Mouse (Mus musculus): ENCODE data around the gene Ddi2. TPM values are rescaled to one million over a fixed set of nuclear protein-coding genes. Genes with fewer than 3 reads are reported as not detected.

Gene Ddi2
- total and polyA plus RNA-seq, 2 experiments from 2014 or later, result 11.5 to 32.8 TPM

- no peaks in the 10 kb centered on the region for H3K27me3 ChIP-seq (ENCODE audit: control insufficient read depth, insufficient read depth, low read length)
- H3K36me3 ChIP-seq (replicated peaks; ENCODE audit: control insufficient read depth, insufficient read depth, low read length), result 0 out of 2 replicates have a peak, but pooled peaks cover 5% of the 10 kb centered on the region
- DNase-seq (ENCODE audit: low spot score) (peak; percentile 24), ATAC-seq (ENCODE audit: insufficient read depth, low read depth) (no peak)
- no peak for TF ChIP-seq EP300 (IDR thresholded peaks at IDR 0.05; ENCODE audit: low read depth)
- no peak for TF ChIP-seq CTCF (IDR thresholded peaks at IDR 0.05; ENCODE audit: low read depth)
- H3K4me1 ChIP-seq (ENCODE audit: control insufficient read depth, insufficient read depth), result peaks cover 29% of the 10 kb centered on the region
- no peaks in the 10 kb centered on the region for H3K9me3 ChIP-seq (replicated peaks; ENCODE audit: control insufficient read depth, low read length)
- H3K9ac ChIP-seq (replicated peaks; ENCODE audit: low read depth, low read length), result peak overlapping the region; percentile 80; the same call in 1 of the 2 replicates
- peak overlapping the region; percentile 82 for H3K4me3 ChIP-seq (ENCODE audit: low read depth, low read length)
- WGBS, result 19% methylated on average over 6 of the region's 6 CpGs
- peak overlapping the region; percentile 68; the same call in 1 of the 2 replicates for H3K27ac ChIP-seq (ENCODE audit: low read depth)
- H3K4me2 ChIP-seq (ENCODE audit: low read depth, low read length), result peak overlapping the region; percentile 83
These were observed 1.3 kb downstream of the Ddi2 start for GRCm38 (mm10) chr4:141721961-141722360.

GRCm38 (mm10) chr4:141720761-141721523 lies 2.3 kb downstream of the Ddi2 start:
- H3K27ac ChIP-seq (ENCODE audit: low read depth), result peak overlapping the region; percentile 68
- H3K4me3 ChIP-seq (ENCODE audit: low read depth, low read length), result peak overlapping the region; percentile 82; the same call in 1 of the 2 replicates
- no peak for ATAC-seq (ENCODE audit: insufficient read depth, low read depth)
- H3K4me2 ChIP-seq (ENCODE audit: low read depth, low read length), result peak overlapping the region; percentile 83
- TF ChIP-seq EP300 (IDR thresholded peaks at IDR 0.05; ENCODE audit: low read depth) (no peak), CTCF (IDR thresholded peaks at IDR 0.05; ENCODE audit: low read depth) (no peak)
- peaks cover 35% of the 10 kb centered on the region for H3K4me1 ChIP-seq (ENCODE audit: control insufficient read depth, insufficient read depth)
- H3K36me3 ChIP-seq (replicated peaks; ENCODE audit: control insufficient read depth, insufficient read depth, low read length), result 0 out of 2 replicates have a peak, but pooled peaks cover 7% of the 10 kb centered on the region
- H3K9me3 ChIP-seq (replicated peaks; ENCODE audit: control insufficient read depth, low read length), result no peaks in the 10 kb centered on the region
- 49% methylated on average over 6 of the region's 6 CpGs for WGBS
- no peak overlapping the region for H3K9ac ChIP-seq (replicated peaks; ENCODE audit: low read depth, low read length)
- no peaks in the 10 kb centered on the region for H3K27me3 ChIP-seq (ENCODE audit: control insufficient read depth, insufficient read depth, low read length)
- DNase-seq (ENCODE audit: low spot score), result peak; percentile 22

GRCm38 (mm10) chr4:141719304-141719703 lies 3.9 kb downstream of the Ddi2 start:
- no peak overlapping the region for H3K9ac ChIP-seq (replicated peaks; ENCODE audit: low read depth, low read length)
- H3K36me3 ChIP-seq (replicated peaks; ENCODE audit: control insufficient read depth, insufficient read depth, low read length), result 0 out of 2 replicates have a peak, but pooled peaks cover 7% of the 10 kb centered on the region
- no peak overlapping the region for H3K4me3 ChIP-seq (ENCODE audit: low read depth, low read length)
- 74% methylated on average over 1 of the region's 1 CpGs for WGBS
- no peaks in the 10 kb centered on the region for H3K27me3 ChIP-seq (ENCODE audit: control insufficient read depth, insufficient read depth, low read length)
- TF ChIP-seq EP300 (IDR thresholded peaks at IDR 0.05; ENCODE audit: low read depth), result no peak
- no peak for TF ChIP-seq CTCF (IDR thresholded peaks at IDR 0.05; ENCODE audit: low read depth)
- no peak overlapping the region for H3K27ac ChIP-seq (ENCODE audit: low read depth)
- no peak overlapping the region for H3K4me2 ChIP-seq (ENCODE audit: low read depth, low read length)
- H3K4me1 ChIP-seq (ENCODE audit: control insufficient read depth, insufficient read depth), result peaks cover 46% of the 10 kb centered on the region
- no peak for DNase-seq (ENCODE audit: low spot score)
- ATAC-seq (ENCODE audit: insufficient read depth, low read depth), result no peak
- H3K9me3 ChIP-seq (replicated peaks; ENCODE audit: control insufficient read depth, low read length), result no peaks in the 10 kb centered on the region

- no peak overlapping the region for H3K9ac ChIP-seq (replicated peaks; ENCODE audit: low read depth, low read length)
- DNase-seq (ENCODE audit: low spot score), result no peak
- no peaks in the 10 kb centered on the region for H3K9me3 ChIP-seq (replicated peaks; ENCODE audit: control insufficient read depth, low read length)
- H3K4me3 ChIP-seq (ENCODE audit: low read depth, low read length), result no peak overlapping the region
- WGBS, result 81% methylated on average over 4 of the region's 4 CpGs
- no peaks in the 10 kb centered on the region for H3K27me3 ChIP-seq (ENCODE audit: control insufficient read depth, insufficient read depth, low read length)
- H3K4me1 ChIP-seq (ENCODE audit: control insufficient read depth, insufficient read depth), result peaks cover 40% of the 10 kb centered on the region
- H3K36me3 ChIP-seq (replicated peaks; ENCODE audit: control insufficient read depth, insufficient read depth, low read length), result peaks cover 15% of the 10 kb centered on the region
- no peak overlapping the region for H3K4me2 ChIP-seq (ENCODE audit: low read depth, low read length)
- no peak for ATAC-seq (ENCODE audit: insufficient read depth, low read depth)
- no peak for TF ChIP-seq CTCF (IDR thresholded peaks at IDR 0.05; ENCODE audit: low read depth)
- TF ChIP-seq EP300 (IDR thresholded peaks at IDR 0.05; ENCODE audit: low read depth), result no peak
- no peak overlapping the region for H3K27ac ChIP-seq (ENCODE audit: low read depth)
These were observed 5.6 kb downstream of the Ddi2 start for GRCm38 (mm10) chr4:141717633-141718032.

DNA sequence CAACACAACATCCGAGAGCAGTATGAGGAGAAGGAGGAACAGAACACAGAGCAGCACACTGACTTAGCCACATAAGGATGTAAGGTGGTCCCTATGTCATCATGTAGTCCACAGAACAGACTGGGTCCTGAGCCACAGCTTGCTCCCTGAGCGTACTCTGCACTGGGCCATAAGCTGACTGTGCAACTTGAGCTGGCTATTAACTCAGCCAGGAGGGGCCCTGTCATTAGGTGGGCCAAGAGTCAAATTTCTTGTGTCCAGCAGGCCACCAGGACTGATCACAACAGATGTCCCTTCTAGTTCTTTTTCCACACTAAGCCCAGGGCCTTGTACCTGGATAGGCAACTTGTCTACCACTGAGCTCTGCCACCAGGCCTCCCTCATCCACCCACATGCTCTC lies 8.2 kb downstream of the Ddi2 start:
- 0 out of 2 replicates have a peak overlapping the region, but pooled peaks have one; percentile 25 for H3K27ac ChIP-seq (ENCODE audit: low read depth)
- H3K4me2 ChIP-seq (ENCODE audit: low read depth, low read length), result no peak overlapping the region
- H3K4me1 ChIP-seq (ENCODE audit: control insufficient read depth, insufficient read depth), result peaks cover 18% of the 10 kb centered on the region; the same call in 1 of the 2 replicates
- no peak overlapping the region for H3K4me3 ChIP-seq (ENCODE audit: low read depth, low read length)
- no peak for DNase-seq (ENCODE audit: low spot score)
- 52% methylated on average over 2 of the region's 2 CpGs for WGBS
- peaks cover 34% of the 10 kb centered on the region for H3K36me3 ChIP-seq (replicated peaks; ENCODE audit: control insufficient read depth, insufficient read depth, low read length)
- H3K9me3 ChIP-seq (replicated peaks; ENCODE audit: control insufficient read depth, low read length), result no peaks in the 10 kb centered on the region
- no peak; the same call in 1 of the 2 replicates for ATAC-seq (ENCODE audit: insufficient read depth, low read depth)
- no peak overlapping the region; the same call in 1 of the 2 replicates for H3K9ac ChIP-seq (replicated peaks; ENCODE audit: low read depth, low read length)
- H3K27me3 ChIP-seq (ENCODE audit: control insufficient read depth, insufficient read depth, low read length), result no peaks in the 10 kb centered on the region
- TF ChIP-seq CTCF (IDR thresholded peaks at IDR 0.05; ENCODE audit: low read depth), result no peak
- TF ChIP-seq EP300 (IDR thresholded peaks at IDR 0.05; ENCODE audit: low read depth), result no peak
